Mouse (Mus musculus): ENCODE measurements around the gene Pnpt1. TPM values are rescaled to one million over a fixed set of nuclear protein-coding genes. Genes with fewer than 3 reads are reported as not detected.

The Pnpt1 gene
- polyA plus RNA-seq, 1 experiment from 2014 or later, result 33.6 TPM

DNA sequence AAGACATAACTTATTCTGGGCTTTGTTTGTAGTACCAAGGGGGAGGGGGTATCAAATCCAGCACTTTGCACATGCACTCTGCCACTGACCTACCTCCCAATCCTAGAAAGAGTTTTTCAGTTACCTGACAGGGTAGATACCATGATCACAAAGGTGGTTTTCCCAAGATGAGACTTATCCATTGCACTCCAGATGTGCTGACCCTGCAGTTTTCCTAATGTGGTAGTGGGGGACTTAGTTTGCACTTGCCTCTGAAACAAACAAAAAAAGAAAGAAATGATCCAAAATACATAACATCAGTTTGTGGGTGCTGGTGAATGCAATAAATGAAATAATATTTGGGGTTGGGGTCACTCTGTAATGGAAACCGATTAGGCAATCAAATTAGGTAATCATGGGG, 48.8 kb downstream of the Pnpt1 start:
- H3K9me3 ChIP-seq (replicated peaks), result no peaks in the 10 kb centered on the region
- H3K9ac ChIP-seq, result no peak overlapping the region
- H3K27ac ChIP-seq, result no peak overlapping the region
- no peaks in the 10 kb centered on the region for H3K27me3 ChIP-seq
- H3K36me3 ChIP-seq, result peaks cover 12% of the 10 kb centered on the region
- no peak for ATAC-seq (ENCODE audit: low FRiP score)
- 97% methylated on average over 1 of the region's 1 CpGs for whole genome bisulfite sequencing
- H3K4me3 ChIP-seq, result no peak overlapping the region
- no peaks in the 10 kb centered on the region for H3K4me1 ChIP-seq
- no peak overlapping the region for H3K4me2 ChIP-seq (replicated peaks)

DNA sequence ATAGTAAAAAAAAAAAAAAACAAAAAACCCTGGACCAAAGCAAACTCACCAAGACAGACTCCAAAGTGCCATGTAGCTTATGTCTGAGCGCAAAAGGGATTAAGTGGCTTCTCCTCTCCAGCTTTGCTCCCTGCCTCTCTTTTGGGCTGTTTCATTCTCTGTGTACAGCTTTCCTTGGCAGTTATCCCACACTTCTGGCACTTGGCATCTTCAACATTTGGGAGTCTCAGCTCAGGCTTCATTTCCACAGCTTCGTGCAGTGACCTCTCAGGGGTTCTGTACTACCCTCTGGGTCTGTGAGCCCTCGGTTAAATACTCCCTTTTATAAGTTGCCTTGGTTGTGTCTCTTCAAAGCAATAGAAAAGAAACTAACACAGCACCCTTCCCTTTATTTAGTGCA, 50.1 kb downstream of the Pnpt1 start:
- Histone ChIP-seq H3K9me3 (replicated peaks) (no peaks in the 10 kb centered on the region), H3K4me2 (replicated peaks) (no peak overlapping the region), H3K27ac (no peak overlapping the region), H3K36me3 (peaks cover 19% of the 10 kb centered on the region), H3K9ac (no peak overlapping the region), H3K4me1 (no peaks in the 10 kb centered on the region), H3K27me3 (no peaks in the 10 kb centered on the region), H3K4me3 (no peak overlapping the region)
- WGBS, result 88% methylated on average over 3 of the region's 3 CpGs
- ATAC-seq (ENCODE audit: low FRiP score), result no peak

GRCm38 (mm10) chr11:29181751-29182150, 51.2 kb downstream of the Pnpt1 start:
- Histone ChIP-seq H3K4me3 (no peak overlapping the region), H3K27ac (no peak overlapping the region), H3K4me1 (no peaks in the 10 kb centered on the region), H3K36me3 (peaks cover 30% of the 10 kb centered on the region), H3K27me3 (no peaks in the 10 kb centered on the region), H3K9me3 (replicated peaks) (no peaks in the 10 kb centered on the region), H3K4me2 (replicated peaks) (no peak overlapping the region), H3K9ac (no peak overlapping the region)
- no peak for ATAC-seq (ENCODE audit: low FRiP score)
- 95% methylated on average over 5 of the region's 5 CpGs for WGBS

- H3K4me2 ChIP-seq (replicated peaks), result no peak overlapping the region
- H3K4me1 ChIP-seq, result no peaks in the 10 kb centered on the region
- peaks cover 33% of the 10 kb centered on the region for H3K36me3 ChIP-seq
- no peaks in the 10 kb centered on the region for H3K9me3 ChIP-seq (replicated peaks)
- no peak overlapping the region for H3K4me3 ChIP-seq
- H3K9ac ChIP-seq, result no peak overlapping the region
- 86% methylated on average over 2 of the region's 2 CpGs for WGBS
- no peak overlapping the region for H3K27ac ChIP-seq
- no peak for ATAC-seq (ENCODE audit: low FRiP score)
- H3K27me3 ChIP-seq, result no peaks in the 10 kb centered on the region
Observed at GRCm38 (mm10) chr11:29188981-29189380, 58.4 kb downstream of the Pnpt1 start.

GRCm38 (mm10) chr11:29203653-29204052, 73.1 kb downstream of the Pnpt1 start:
- H3K4me2 ChIP-seq (replicated peaks), result no peak overlapping the region
- H3K4me3 ChIP-seq, result no peak overlapping the region
- ATAC-seq (ENCODE audit: low FRiP score), result no peak
- H3K4me1 ChIP-seq, result no peaks in the 10 kb centered on the region
- 87% methylated on average over 5 of the region's 5 CpGs for WGBS
- H3K9me3 ChIP-seq (replicated peaks), result no peaks in the 10 kb centered on the region
- no peak overlapping the region for H3K9ac ChIP-seq
- no peaks in the 10 kb centered on the region for H3K27me3 ChIP-seq
- H3K27ac ChIP-seq, result no peak overlapping the region
- peaks cover 25% of the 10 kb centered on the region for H3K36me3 ChIP-seq

DNA sequence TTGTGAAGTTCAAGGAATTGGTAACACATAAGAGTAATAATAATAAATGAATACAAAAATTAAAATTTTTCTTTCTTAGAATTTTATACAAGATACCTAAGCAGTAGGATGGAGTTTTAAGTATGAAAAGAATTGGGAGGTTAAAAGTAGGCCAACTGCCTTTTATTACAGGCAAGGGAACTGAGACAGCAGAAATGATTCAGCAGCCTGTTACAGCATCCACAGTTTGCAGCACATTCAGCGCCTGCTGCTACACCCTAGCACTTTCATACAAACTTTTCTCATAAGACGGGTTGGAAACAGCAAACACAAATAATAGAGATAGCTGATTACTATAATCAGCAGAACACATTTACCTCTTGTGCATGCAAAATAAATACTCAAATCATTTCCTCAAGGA, 79.2 kb downstream of the Pnpt1 start:
- no peak overlapping the region for H3K27ac ChIP-seq
- no peak for ATAC-seq (ENCODE audit: low FRiP score)
- no peaks in the 10 kb centered on the region for H3K4me1 ChIP-seq
- H3K9ac ChIP-seq, result no peak overlapping the region
- no peaks in the 10 kb centered on the region for H3K27me3 ChIP-seq
- H3K36me3 ChIP-seq, result peaks cover 22% of the 10 kb centered on the region
- no peak overlapping the region for H3K4me2 ChIP-seq (replicated peaks)
- 92% methylated on average over 2 of the region's 2 CpGs for WGBS
- H3K9me3 ChIP-seq (replicated peaks), result no peaks in the 10 kb centered on the region
- H3K4me3 ChIP-seq, result no peak overlapping the region

Other genes starting within 250 kb of the Pnpt1 start
- gene Ppp4r3b, start 42.1 kb downstream of the Pnpt1 start, polyA plus RNA-seq (2016; fragmentation: Nextera tagmentation; extraction: Ambion mirVana), result 106 and 114 TPM in 2 replicates
- 97.2 and 103 TPM in 2 replicates for gene Cfap36, start 116.7 kb downstream of the Pnpt1 start, polyA plus RNA-seq (2016; fragmentation: Nextera tagmentation; extraction: Ambion mirVana)
- 82.6 and 89.8 TPM in 2 replicates for gene Ccdc88a, start 242.9 kb downstream of the Pnpt1 start, polyA plus RNA-seq (2016; fragmentation: Nextera tagmentation; extraction: Ambion mirVana)